Comparison of ENCODE assay signal across 18 mouse cellular contexts in the genomic region with DNA sequence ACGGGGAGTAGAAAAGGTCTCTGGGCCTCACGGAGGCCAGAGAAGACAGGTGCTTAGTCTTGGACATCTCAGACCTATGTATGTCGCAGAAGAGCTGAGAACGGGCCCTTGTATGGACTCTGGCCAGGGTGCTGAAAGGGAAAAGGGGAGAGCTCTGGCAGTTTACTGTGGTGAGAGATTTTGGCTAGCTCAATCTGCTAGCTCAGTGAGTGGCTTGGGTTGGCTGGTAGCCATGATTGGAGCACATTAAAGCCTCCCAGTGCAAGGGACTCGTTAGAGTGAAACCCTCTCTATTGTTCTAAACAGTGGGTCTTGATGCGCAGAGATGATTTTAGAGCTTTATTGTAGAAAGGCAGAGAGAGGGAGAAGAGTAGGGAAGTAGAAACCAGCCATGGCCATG.
A peak's percentile ranks its signal among the peaks of the same experiment; 100 is the strongest.
DNase-seq lines count a peak whose midpoint lies in the region; ATAC-seq and TF ChIP-seq lines count a peak whose summit lies in the region.
"Had no signal": no experiment of that assay in that cellular context is flagged by ENCODE, and none has a peak within 500 bp of the region (broad histone marks: within the 10 kb centered on the region; RNA-seq: fewer than 3 reads in every experiment).

No protein-coding gene starts in this region.

- TF ChIP-seq CTCF in lung, embryonic 14.5 days (IDR thresholded peaks at IDR 0.05; ENCODE audit: low read depth): no peak

- no peaks in the 10 kb centered on the region for H3K27me3 ChIP-seq in forebrain, embryonic 15.5 days
- no peaks in the 10 kb centered on the region for H3K27me3 ChIP-seq in forebrain, embryonic 11.5 days (ENCODE audit: control insufficient read depth, insufficient read depth, low read length)
- H3K27me3 ChIP-seq in lung, embryonic 14.5 days (ENCODE audit: insufficient read depth, low read length): no peaks in the 10 kb centered on the region
- H3K27me3 ChIP-seq: heart, embryonic 15.5 days; hindbrain, embryonic 15.5 days; intestine, embryonic 15.5 days; kidney, embryonic 15.5 days had no signal

- H3K4me2 ChIP-seq in forebrain, embryonic 15.5 days (replicated peaks): no peak overlapping the region
- H3K4me2 ChIP-seq in forebrain, embryonic 11.5 days (ENCODE audit: low read depth, low read length, severe bottlenecking): no peak overlapping the region
- no peak overlapping the region for H3K4me2 ChIP-seq in lung, embryonic 14.5 days
- H3K4me2 ChIP-seq: heart, embryonic 15.5 days; hindbrain, embryonic 15.5 days; intestine, embryonic 15.5 days; kidney, embryonic 15.5 days; midbrain, embryonic 11.5 days had no signal

- H3K4me1 ChIP-seq in forebrain, embryonic 15.5 days: no peaks in the 10 kb centered on the region
- H3K4me1 ChIP-seq in forebrain, embryonic 11.5 days (replicated peaks; ENCODE audit: control insufficient read depth, insufficient read depth, low read length): no peaks in the 10 kb centered on the region
- no peaks in the 10 kb centered on the region for H3K4me1 ChIP-seq in lung, embryonic 14.5 days (ENCODE audit: insufficient read depth)
- H3K4me1 ChIP-seq: heart, embryonic 15.5 days; hindbrain, embryonic 15.5 days; intestine, embryonic 15.5 days; kidney, embryonic 15.5 days had no signal

- DNase-seq in cerebellum, postnatal 10 days: peak; percentile 38 to 54
- DNase-seq in forebrain, embryonic 11.5 days (ENCODE audit: low spot score): no peak
- peak; percentile 4 for DNase-seq in lung, embryonic 14.5 days
- DNase-seq in lung, adult 18-20 months: no peak
- DNase-seq: adrenal gland, postnatal 10 days; heart, postnatal 4 days; retina, postnatal 1 day had no signal

- H3K36me3 ChIP-seq in forebrain, embryonic 15.5 days: no peaks in the 10 kb centered on the region
- H3K36me3 ChIP-seq in forebrain, embryonic 11.5 days (ENCODE audit: control insufficient read depth, insufficient read depth, low read length): no peaks in the 10 kb centered on the region
- no peaks in the 10 kb centered on the region for H3K36me3 ChIP-seq in lung, embryonic 14.5 days (ENCODE audit: insufficient read depth)
- H3K36me3 ChIP-seq: heart, embryonic 15.5 days; hindbrain, embryonic 15.5 days; intestine, embryonic 15.5 days; kidney, embryonic 15.5 days had no signal

- H3K9me3 ChIP-seq in forebrain, embryonic 15.5 days: no peaks in the 10 kb centered on the region
- H3K9me3 ChIP-seq in forebrain, embryonic 11.5 days (ENCODE audit: control insufficient read depth, low read length): no peaks in the 10 kb centered on the region
- H3K9me3 ChIP-seq in lung, embryonic 14.5 days (ENCODE audit: low read depth, low read length): no peaks in the 10 kb centered on the region
- H3K9me3 ChIP-seq: heart, embryonic 15.5 days; hindbrain, embryonic 15.5 days; intestine, embryonic 15.5 days; kidney, embryonic 15.5 days had no signal

- ATAC-seq in cerebellum, adult (ENCODE audit: insufficient number of reproducible peaks, low FRiP score, low TSS enrichment): no peak
- ATAC-seq in forebrain, embryonic 15.5 days (replicated peaks): 0 out of 2 replicates have a peak, but pooled peaks have one; percentile 19
- ATAC-seq in forebrain, embryonic 11.5 days (replicated peaks; ENCODE audit: low FRiP score): no peak
- ATAC-seq in lung, embryonic 14.5 days (ENCODE audit: insufficient read depth): no peak
- no peak for ATAC-seq in erythroblast, adult 5-6 weeks (replicated peaks; ENCODE audit: low FRiP score, poor library complexity, severe bottlenecking)
- ATAC-seq: intestine, embryonic 15.5 days; lung, postnatal 0 days had no signal

- H3K4me3 ChIP-seq in forebrain, embryonic 15.5 days: no peak overlapping the region
- no peak overlapping the region for H3K4me3 ChIP-seq in forebrain, embryonic 11.5 days (ENCODE audit: low read depth, low read length)
- H3K4me3 ChIP-seq in lung, embryonic 14.5 days (ENCODE audit: low read depth, low read length): no peak overlapping the region
- H3K4me3 ChIP-seq: heart, embryonic 15.5 days; hindbrain, embryonic 15.5 days; intestine, embryonic 15.5 days; kidney, embryonic 15.5 days had no signal

- 61% methylated on average over 6 of the region's 6 CpGs for WGBS in forebrain, embryonic 15.5 days
- 83% methylated on average over 6 of the region's 6 CpGs for WGBS in forebrain, embryonic 11.5 days
- 81% methylated on average over 6 of the region's 6 CpGs for WGBS in lung, embryonic 14.5 days

- no peak overlapping the region for H3K9ac ChIP-seq in forebrain, embryonic 15.5 days (replicated peaks)
- H3K9ac ChIP-seq in forebrain, embryonic 11.5 days (ENCODE audit: low read length): no peak overlapping the region
- H3K9ac ChIP-seq in lung, embryonic 14.5 days: no peak overlapping the region
- H3K9ac ChIP-seq: heart, embryonic 15.5 days; hindbrain, embryonic 15.5 days; intestine, embryonic 15.5 days; kidney, embryonic 15.5 days; liver, embryonic 14.5 days had no signal

- H3K27ac ChIP-seq in forebrain, embryonic 15.5 days (replicated peaks): no peak overlapping the region
- H3K27ac ChIP-seq in forebrain, embryonic 11.5 days (ENCODE audit: low read depth, low read length): no peak overlapping the region
- no peak overlapping the region for H3K27ac ChIP-seq in lung, embryonic 14.5 days (ENCODE audit: low read depth)
- H3K27ac ChIP-seq: heart, embryonic 15.5 days; hindbrain, embryonic 15.5 days; intestine, embryonic 15.5 days; kidney, embryonic 15.5 days; liver, embryonic 14.5 days; stomach, postnatal 0 days had no signal

Comparison
In these comparisons a context has a peak if more than half of its experiments do, and no peak if none do; other contexts are left out.
1. DNase-seq: peak in cerebellum, postnatal 10 days (2 of 2) and lung, embryonic 14.5 days (single experiment); none in forebrain, embryonic 11.5 days (single experiment) and lung, adult 18-20 months (0 of 2).